Mouse (Mus musculus) gastrocnemius, postnatal 36 days (tissue): ENCODE results near the gene Rab3gap2. TPM values are rescaled to one million over a fixed set of nuclear protein-coding genes. Genes with fewer than 3 reads are reported as not detected.

ENCODE experiments used
- DNase-seq, 2 experiments: peaks; one replicate each; pipeline ENCODE4 v3.0.0; 2022
- intact Hi-C: fragments of 180-260 bp; cut with DNase I; formaldehyde crosslinking; loops from one replicate; pipeline ENCODE4 v1.15.1; 2025
- total RNA-seq, 2 experiments: library from RNA; stranded (reverse); gene quantifications; 2 replicates each; pipeline ENCODE4 v1.2.3; 2021

Gene Rab3gap2
- total RNA-seq, 2 experiments from 2014 or later = 14.7 to 17.1 TPM

DNA sequence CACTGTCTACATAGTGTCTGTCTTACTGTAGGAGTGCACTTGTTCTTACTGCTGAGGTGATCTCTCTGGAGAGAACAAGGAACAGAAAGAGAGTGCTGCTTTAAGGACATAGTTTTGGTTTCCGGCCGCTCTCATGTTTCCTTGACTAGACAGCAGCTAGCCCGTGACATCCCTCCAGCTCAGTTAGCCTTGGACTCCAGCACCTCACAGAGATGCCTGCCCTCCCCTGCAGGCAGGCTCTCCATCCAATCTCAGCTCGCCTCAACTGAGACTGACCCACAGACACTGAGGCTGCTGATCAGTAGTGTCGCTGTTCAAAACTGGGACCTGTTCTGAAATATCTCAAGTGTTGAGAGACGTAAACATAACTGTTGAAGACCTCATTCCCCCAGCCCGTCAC is 72.1 kb downstream of the Rab3gap2 start:
- intact Hi-C loops = no loop called here
- no peak for DNase-seq

DNA sequence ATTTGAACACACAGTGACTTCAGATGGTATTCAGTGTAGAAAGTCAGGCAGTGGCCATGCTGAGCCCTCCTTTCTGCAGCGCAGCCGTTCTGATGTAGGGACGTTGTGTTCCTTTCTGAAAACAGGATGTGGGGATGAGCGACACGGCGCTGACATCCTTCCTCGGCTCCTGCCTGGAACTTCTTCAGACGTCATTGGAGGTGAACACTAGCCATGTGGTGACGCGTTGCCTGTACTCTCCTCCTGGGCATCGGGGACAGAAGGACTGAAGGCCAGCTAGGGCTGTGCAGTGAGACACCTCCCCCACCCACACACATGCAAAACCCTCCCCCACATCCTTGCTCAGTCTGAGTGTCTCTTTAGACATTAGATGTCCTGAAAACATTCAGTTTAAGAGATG is 73.1 kb downstream of the Rab3gap2 start:
- DNase-seq = no peak

DNA sequence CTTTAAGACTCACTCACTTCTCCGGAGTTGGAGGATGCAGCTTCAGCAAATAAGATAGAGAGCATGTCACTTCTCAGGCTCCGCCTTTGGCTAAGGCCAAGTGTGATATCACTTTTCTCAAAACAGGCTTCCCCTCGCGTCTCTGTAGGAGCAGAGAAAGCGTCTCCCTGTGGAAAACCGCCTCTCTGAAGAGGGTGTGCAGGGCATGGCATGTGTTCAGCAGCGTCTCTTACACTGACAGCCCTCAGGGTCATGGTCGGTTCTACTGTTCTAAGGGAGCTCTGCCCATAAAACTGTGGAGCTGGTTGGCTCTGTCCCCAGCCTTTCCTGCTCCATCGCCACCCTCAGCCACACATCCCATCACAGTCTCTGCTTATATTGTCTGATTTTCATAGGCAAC is 75.4 kb downstream of the Rab3gap2 start:
- intact Hi-C loops = no loop called here
- no peak for DNase-seq

More for the DNA sequence above, 73.1 kb downstream of the Rab3gap2 start:
- intact Hi-C loops = no loop called here

DNA sequence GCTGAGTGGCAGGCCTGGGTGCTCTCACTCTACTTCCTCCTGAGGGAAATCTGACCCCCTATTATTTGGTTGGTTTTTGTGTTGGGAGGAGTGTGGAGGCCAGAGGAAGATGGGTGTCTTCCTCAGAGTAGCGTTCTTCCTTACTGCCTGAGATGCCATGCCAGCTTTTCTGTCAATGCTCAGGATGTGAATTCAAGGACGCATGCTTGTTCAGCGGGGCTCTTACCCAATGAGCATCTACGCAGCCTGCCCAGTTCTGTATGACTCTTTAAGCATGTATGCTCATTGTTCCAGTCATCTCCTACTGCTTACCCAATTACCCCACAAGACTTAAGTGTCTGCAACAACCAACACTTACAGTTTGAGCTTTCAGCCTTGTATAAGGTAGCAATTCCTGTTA is 76.7 kb downstream of the Rab3gap2 start:
- intact Hi-C loops = no loop called here
- no peak for DNase-seq

DNA sequence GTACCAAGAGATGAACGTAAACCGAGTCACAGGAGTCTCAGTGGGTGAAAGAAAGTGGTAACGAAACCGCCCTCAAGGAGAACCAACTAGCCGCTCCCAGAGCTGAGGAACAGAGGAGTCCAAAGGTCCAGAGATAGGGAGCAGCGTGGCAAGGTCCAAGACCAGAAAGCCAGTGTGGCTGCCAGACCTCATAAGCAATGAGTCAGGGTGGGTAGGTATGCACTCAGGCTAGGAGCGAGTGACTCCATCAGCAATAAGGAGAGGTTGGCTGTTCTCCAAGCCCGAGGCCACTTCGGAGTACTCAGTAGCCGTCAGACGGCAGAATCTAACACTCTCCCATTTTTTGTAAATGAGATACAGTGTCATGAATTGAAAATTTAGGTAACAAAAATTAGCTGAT is 78.9 kb downstream of the Rab3gap2 start:
- no peak for DNase-seq
- intact Hi-C loops = no loop called here

DNA sequence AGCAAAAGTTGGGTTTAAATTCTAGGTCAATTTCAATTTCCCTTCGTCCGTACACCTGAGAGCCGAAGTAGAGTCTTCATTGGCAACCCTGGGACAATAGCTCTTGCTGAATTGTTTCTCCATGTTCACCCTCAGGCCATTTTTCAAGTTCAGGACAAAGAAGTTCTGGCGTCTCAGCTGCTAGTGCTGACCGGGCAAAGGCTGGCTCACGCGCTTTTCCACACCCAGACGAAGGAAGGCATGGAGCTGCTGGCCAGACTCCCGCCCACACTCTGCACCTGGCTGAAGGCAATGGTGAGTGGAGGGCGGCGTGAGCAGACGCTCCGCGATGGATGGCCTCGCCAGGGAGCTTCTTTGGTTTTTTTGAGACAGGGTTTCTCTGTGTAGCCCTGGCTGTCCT is 79.3 kb downstream of the Rab3gap2 start:
- no peak for DNase-seq

DNA sequence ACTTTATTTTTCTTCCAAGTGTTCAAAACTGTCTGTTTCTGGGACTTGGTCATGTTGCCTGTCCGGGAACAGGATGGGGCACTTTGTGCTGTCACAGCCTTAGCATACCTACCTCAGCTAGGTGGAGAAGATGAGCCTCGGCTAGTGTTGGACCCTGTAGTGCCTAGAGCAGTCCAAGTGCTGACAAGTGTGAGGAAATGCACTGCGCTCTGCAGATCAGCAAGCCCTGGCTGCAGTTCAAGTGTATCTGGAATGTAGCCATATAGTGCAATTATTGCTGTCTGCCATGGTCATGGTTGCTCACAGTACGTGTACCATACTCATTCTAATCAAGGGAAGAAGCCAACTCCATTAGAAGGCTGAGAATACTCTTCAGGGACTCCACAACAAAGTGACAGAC is 80.8 kb downstream of the Rab3gap2 start:
- intact Hi-C loops = no loop called here
- no peak for DNase-seq

More for the DNA sequence above, 79.3 kb downstream of the Rab3gap2 start:
- intact Hi-C loops = no loop called here

DNA sequence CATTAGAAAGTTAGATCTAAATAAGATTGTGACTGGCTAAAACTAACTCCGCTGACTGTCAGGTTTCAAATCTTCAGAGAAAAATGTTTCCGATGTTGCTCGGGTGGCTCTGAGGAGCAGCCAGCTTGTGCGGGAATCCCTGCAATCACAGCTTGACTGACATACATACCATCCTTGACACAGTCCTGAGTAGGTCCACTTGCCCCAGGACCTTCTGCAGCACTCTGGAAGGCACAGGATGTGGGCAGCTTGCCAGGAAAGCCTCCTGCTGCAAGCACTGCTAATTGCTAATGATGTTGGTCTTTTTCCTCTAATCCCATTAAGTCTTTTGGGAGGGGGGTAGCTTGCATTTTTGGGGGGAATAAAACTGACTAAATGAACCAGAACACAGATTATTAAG is 81.3 kb downstream of the Rab3gap2 start:
- intact Hi-C loops = no loop called here
- no peak for DNase-seq

DNA sequence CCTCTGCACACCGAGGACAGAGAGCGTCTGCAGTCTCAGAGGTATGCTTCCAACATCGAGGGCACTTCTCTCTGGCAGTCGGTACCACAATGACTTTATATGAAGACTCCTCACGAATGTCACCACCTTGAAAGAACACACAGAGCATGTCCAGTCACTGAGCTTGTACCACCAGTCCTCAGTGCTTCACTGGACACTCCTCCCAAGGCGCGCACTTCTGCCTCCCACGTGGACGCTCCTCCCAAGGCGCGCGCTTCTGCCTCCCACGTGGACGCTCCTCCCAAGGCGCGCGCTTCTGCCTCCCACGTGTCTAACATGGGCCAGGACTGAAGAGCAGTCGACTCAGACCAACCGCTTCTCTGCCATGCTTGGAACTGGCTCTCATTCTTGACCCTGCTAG is 83.1 kb downstream of the Rab3gap2 start:
- intact Hi-C loops = no loop called here
- DNase-seq = no peak

DNA sequence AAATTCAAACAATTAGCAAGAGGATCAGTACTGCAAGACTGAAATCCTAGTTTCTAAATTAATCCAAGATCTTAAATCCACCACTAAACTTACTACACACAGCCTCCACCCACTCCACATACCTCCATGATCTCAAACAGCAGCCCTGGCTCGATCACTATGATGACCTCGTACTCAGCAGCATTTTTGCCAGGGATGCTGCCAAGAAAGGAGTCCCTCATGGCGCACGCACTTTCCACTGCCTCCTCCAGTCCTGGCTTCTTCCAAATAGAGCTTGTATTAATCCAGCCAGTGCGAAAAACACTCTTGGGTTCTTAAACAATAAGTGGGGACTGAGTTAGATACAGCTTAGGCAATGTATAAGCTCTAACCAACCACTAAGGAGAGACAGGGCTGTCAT is 85.3 kb downstream of the Rab3gap2 start:
- intact Hi-C loops = no loop called here
- DNase-seq = peak in 1 of 2 experiments; percentile 46

DNA sequence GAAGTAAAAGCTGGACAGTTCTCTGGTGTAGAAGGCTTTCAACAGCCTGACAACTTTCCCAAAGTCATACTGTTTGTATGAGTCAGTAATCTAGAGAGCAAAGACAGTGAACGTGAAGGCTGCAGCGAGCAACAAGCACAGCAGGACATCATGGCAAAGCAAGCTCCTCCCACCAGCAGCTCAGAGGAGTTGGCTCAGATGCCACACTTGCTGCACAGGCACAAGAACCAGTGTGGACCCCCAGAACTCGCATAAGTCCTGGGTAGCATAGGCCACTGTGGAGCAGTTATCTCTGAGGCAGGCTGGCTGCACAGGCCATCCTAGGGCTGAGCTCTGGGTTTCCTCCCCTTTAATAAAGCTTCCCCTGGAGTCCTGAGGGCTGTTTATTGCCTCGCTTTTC is 87.4 kb downstream of the Rab3gap2 start:
- intact Hi-C loops = no loop called here
- no peak for DNase-seq

DNA sequence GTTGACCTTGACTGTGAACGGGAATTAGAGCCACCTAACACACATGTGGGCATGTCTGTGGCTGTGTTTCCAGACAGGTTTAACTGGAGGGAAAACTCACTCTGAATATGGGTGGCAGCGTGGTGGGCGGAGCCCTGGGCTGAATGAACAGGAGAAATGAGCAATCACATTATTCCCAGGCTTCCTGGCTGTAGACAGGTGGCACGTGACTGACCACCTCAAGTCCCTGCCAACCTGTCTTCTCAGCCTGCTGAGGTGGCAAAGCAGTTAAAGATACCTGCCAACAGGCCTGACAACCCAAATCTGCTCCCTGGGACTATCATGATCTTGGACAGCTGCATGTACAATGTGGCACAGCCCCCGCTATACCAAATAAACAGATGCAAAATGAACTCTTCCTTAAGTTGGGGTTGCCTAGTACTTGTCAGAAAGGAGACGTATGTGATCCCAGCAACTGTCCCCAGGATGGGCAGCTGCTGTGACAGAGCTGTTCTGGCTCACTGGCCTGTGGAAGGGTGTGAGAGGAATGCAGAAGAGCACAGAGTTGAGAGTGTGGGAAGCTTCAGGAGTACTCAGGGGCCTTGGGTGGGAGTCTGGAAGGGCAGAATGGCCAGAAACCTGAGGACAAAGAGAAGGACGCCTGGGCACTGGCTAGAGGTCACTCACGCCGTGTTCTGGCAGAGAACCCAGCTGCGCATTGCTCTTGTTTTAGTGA is 88.9 kb downstream of the Rab3gap2 start:
- no peak for DNase-seq
- intact Hi-C loops = no loop called here

DNA sequence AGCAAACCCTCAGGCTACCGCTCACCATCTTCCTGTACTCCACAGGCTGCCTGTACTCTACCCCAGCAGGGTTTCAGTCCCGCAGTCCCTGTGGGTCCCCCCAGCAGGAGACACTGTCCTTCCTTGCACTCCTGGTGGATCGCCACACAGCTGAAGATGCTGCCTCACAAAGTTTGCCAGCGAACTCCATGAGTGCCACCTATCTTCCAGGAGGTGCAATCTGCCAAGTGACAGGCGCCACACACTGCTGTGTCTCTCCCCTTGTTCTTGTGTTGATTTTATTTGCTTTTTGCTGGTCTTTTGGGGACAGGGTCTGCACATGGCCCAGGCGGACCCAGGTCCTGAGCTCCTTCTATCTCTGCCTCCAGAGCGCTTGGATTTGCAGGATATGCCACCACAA is 92.9 kb downstream of the Rab3gap2 start:
- intact Hi-C loops = no loop called here
- no peak for DNase-seq

DNA sequence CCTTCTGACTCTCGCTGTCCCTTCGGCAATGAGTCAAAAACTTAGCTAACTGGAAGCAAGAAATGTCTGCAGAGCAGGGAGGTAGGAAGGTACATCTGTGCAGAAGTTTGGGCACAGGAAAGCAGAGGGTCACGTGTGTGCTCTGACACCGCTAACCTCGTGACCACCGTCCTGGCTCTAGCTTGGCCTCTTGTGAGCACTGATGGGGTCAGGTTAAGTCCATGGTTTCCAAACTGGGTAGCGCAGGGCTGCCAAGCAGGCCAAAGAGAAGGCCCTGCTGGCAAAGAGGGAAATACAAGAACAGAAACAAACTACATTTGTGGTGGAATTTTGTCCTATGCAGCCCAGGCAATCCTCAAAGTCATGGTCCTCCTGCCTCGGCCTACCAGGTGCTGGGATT is 94.6 kb downstream of the Rab3gap2 start:
- intact Hi-C loops = no loop called here
- no peak for DNase-seq

DNA sequence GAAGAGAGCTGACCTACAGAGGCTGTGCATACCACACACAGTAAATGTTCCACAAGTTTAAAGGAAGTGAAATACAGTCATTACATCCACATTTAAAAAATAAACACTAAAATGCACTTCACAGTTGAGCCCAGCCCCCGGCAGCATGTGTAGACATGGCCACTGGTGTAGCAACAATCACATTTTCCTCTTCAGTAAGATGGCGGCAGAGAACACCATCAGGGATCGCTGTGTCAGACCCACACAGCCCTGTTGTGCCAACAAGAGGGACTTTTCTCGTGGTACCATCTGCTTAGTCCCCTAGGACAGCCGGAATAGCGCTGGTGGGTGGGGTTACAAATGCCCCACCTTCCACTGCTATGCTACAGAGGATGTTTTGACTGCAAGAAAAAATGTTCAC is 98.9 kb downstream of the Rab3gap2 start:
- no peak for DNase-seq
- intact Hi-C loops = no loop called here

DNA sequence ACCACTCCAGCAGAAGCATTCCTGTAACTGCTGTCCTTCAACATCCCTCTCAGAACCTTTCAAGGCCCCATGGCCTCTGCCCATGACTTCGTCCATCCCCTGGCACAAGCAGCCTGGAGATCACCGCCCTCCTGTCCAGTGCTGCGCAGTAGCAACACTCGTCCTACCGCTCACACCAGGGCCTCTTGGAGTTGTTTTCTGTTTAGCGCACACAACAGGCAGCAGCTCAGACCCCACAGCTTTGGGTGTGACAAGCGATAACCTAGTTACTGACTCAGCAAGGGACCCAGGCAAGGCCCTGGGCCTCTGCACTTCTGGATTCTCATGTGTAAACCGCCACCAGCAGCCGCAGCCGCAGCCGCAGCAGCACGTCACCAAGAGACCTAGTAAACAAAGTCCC is 102.9 kb downstream of the Rab3gap2 start:
- no peak for DNase-seq
- intact Hi-C loops = no loop called here

DNA sequence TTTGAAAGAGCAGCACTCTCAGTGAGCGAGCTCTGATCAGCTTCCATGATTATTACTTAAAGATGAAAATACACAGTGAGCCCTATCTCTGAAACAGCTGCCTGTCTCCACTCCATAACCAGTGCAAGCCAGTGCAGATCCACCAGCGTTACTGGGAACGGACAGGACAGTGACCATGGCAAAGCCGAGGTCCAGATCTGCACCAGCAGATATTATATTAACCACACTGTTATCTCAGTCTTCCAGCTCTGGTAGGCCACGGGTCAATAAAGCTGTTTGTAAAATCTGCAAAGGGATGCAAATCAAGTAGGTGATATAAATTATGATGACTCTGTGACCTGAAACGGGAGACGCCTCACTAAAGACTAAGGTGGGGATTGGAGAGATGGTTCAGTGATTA is 103.7 kb downstream of the Rab3gap2 start:
- intact Hi-C loops = no loop called here
- DNase-seq = no peak

DNA sequence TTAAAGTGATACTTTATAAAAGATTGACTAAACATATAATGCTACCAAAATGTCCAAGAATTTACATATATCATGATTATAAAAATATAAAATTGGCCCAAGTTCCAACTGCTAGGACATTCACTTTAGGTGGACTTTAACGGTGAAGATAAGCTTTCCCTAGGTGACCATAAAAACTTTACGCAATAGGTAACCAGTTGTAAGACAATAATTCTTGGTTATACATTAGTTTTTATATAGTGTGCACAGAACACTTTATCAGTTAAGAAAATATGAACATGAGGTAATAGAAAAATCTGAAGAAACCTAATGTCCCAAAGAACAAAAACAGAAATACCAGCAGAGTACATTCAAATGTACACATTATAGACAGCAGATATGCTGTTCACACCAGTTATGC is 104.4 kb downstream of the Rab3gap2 start:
- intact Hi-C loops = no loop called here

DNA sequence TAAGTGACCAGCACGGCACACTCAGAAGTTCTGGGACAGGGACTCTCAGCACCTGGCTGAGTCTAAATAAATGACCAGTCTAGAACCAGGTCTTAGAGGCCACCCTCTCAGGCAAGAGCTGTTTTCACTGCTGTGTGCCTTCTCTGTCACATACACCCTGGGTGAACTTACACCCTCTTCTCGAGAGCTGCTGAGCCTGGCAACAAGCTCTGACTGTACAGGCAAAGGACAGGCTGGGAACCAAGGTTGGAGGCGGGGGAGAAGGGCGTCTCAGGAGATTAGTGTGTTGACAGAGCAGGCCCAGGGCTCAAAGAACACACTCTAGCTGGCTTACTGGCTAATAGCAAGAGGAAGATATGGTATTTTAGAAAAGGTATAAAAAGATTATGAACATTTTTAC is 105.0 kb downstream of the Rab3gap2 start:
- no peak for DNase-seq

More for the DNA sequence above, 104.4 kb downstream of the Rab3gap2 start:
- no peak for DNase-seq

DNA sequence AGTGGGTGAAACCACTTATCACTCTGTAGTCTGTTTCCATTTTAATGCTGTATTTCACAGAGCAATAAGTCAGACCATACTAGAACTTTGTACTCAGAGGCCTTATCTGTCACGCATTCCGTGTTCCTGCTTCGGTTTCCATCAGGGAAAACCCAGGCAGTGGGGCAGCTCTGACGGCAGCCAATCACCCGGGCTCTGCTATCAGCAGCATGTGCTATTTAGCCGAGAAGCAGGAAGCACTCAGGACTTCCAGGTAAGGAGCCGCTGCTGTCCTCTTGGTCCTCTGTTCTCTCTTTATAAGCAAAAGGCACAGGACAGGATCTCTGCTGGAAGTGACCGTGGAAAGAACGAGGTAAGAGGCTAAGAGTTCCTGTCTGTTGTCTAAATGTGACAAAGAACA is 108.0 kb downstream of the Rab3gap2 start:
- DNase-seq = no peak
- intact Hi-C loops = no loop called here

More for the DNA sequence above, 105.0 kb downstream of the Rab3gap2 start:
- intact Hi-C loops = no loop called here

DNA sequence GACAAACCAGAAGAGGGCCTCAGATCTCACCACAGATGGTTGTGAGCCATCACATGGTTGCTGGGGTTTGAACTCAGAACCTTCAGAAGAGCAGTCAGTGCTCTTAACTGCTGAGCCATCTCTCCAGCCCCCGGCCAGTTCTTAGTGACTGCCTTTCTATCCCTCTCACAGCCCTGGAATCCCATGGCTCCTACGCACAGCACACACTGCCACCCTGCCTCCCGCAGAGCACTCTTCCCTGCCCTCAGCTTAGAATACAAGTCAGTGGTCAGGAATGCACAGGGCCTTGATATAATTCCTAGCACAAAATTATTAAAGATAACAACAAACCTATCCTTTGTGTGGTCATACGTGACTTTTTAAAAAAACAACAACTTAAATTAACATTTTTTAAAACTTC is 110.6 kb downstream of the Rab3gap2 start:
- intact Hi-C loops = no loop called here
- no peak for DNase-seq

DNA sequence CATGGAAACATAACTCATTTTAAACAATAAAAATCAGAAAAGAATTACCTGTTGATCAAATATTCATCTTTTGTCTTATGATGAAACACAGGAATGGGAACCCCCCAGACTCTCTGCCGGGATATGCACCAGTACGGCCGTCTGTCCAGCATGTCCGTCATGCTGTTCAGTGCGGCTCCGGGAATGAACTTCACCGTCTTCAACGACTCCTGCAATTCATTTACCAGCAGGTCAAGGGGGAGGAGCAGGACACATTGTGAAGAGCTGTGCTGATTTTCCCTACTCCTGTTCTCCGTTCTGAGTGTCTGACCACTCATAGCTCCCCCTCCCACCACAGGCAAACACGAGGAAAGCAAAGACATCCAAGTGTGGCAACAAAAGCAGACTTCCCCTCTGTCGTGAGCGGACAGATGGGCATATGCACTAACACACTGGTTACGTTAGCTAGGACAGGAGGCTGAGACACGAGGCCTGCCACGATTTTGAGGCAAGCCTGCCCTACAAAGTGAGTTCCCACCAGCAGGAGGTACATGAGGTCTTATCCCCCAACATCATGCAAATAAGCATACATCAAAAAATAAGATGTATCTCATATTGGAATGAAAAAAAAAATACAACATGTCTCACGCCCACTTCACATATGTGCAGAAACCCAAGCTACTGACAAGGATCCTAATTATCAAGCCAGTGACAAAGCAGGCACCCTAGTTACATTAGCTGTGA is 112.1 kb downstream of the Rab3gap2 start:
- DNase-seq = no peak
- intact Hi-C loops = no loop called here
